Mouse (Mus musculus) heart, postnatal 10 days (tissue): ENCODE results near the gene Pop4. TPM values are rescaled to one million over a fixed set of nuclear protein-coding genes. Genes with fewer than 3 reads are reported as not detected.
"Not testable (repeated sequence)": the region's sequence is repeated elsewhere in the genome, so short reads cannot be mapped to it uniquely, and the experiment has no call there.

Experiments
- DNase-seq, 2 experiments: peaks; one replicate each; pipeline ENCODE4 v3.0.0; 2021
- intact Hi-C: fragments of 180-260 bp; cut with DNase I; formaldehyde crosslinking; loops from one replicate; pipeline ENCODE4 v1.15.1; 2025
- total RNA-seq, 2 experiments: library from RNA; stranded (reverse); gene quantifications; 2 replicates each; pipeline ENCODE4 v1.2.3; 2021

Gene Pop4
- total RNA-seq = 10 to 100 TPM; 19.0 to 24.0 TPM

- peak; percentile 94 to 96 for DNase-seq
- intact Hi-C loops = loop anchor here (2.0 to 10.0 kb wide), 2 partner anchors 42 to 896 kb away; partner anchors contain the start of gene Plekhf1
Observed at GRCm38 (mm10) chr7:38270703-38271510, at the start of gene Pop4. Gene Pop4 (minus strand): TSS chr7:38271423.

- DNase-seq = no peak
- intact Hi-C loops = no loop called here
Observed at GRCm38 (mm10) chr7:38320641-38321040, 49.4 kb upstream of the Pop4 start.

DNA sequence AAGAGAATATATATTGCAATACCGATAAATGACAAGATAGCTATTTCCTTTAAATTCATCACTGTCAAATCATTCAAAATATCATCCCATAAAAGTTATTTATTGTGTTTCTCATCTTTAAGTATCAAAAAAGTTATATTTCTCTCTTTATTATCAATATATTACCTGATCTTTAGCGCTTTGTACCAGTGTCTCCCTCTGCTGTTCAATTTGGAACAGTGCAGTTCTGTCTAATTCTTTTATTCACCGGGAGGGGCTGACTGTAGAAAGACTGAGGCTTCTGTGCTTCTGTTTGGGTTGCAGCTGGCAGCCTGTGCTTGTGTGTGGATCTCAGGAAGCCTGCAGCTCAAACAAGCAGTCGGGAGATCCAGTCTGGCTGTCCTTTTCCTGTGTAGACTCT, 11.0 kb upstream of the Pop4 start:
- intact Hi-C loops, DNase-seq: not testable (repeated sequence)

DNA sequence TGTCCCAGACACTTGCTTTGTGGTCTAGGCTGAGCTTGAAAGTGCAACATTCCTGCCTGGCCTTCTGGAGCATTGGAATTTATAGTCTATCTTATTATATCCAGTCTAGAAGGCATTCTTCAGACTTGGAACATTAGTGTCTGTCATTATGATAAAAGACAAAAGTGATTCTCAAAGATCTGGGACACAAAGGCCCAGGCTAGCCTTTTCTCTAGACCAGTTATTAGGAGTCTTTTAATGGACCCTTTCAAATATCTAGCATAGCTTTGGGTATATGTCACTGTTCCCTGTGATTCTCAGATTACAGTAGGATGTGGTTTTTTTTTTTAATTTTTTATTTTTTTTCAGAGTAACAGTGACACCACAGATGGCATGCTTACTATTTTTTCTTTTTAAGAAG, 1.3 kb upstream of the Pop4 start:
- DNase-seq = no peak
- intact Hi-C loops = loop anchor here (10.0 kb wide), 1 partner anchor 898 kb away; no protein-coding TSS in a partner anchor

GRCm38 (mm10) chr7:38271859-38272258, 636 bp upstream of the Pop4 start:
- intact Hi-C loops = loop anchor here (2.0 to 10.0 kb wide), 2 partner anchors 43 to 897 kb away; partner anchors contain the start of gene Plekhf1
- DNase-seq = no peak

DNA sequence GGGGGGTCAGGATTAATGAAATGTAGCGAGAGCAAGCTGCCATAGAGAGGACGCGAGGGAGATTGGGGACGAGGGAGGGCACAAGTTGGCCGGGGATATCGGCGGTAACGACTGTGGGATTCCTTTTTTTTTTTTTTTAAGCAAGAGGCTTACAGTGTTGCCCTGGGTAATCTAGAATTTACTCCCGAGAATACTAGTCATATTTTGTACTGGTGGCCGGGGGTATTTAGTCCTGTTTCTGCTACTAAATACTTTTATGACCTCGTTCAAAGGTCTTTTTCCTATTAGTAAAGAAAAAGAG, 238 bp upstream of the Pop4 start:
- DNase-seq = no peak
- intact Hi-C loops = loop anchor here (2.0 to 10.0 kb wide), 2 partner anchors 43 to 897 kb away; partner anchors contain the start of gene Plekhf1

DNA sequence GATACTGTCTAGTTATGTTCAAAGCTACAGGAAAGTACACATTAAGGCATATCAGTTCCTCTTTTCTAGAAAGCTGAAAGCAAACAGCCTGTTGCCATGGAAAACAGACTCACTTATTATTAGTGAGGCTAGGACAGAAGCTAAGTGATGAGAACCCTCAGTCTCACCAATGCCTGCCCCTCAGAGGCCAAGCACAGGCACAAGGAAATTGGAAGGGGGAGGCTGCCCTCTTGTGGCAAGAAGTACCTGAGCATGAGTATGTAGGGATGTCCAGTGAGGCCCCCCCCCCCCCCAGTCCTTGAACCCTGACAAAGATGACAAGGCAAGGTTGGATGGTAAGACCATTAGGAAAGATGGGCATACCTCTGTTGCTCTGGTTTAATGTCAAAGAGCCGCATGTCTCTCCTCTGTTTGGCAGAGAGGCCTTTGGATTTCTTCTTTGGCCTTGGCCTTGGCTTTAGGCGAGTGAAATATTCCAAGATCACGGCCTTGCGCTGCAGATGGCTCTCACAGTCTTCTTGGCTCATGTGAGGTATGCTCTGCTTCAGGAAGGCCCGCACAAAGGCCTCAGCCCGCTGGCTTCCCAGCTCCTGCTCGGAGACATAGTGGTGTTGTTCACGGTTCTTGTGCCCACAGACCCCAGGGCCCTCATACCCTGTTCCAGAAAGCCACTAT, 4.1 kb downstream of the Pop4 start:
- intact Hi-C loops = loop anchor here (1.0 to 5.0 kb wide), 2 partner anchors 65 to 85 kb away; no protein-coding TSS in a partner anchor
- DNase-seq = peak; percentile 67 to 68

- DNase-seq = peak in 1 of 2 experiments; percentile 42
Observed at GRCm38 (mm10) chr7:38262406-38262805, 8.8 kb downstream of the Pop4 start.

GRCm38 (mm10) chr7:38259631-38260030, 11.6 kb downstream of the Pop4 start:
- no peak for DNase-seq
- intact Hi-C loops = loop anchor here (2.0 kb wide), 1 partner anchor 15 kb away; no protein-coding TSS in a partner anchor

More at GRCm38 (mm10) chr7:38262406-38262805, 8.8 kb downstream of the Pop4 start:
- intact Hi-C loops = no loop called here

- intact Hi-C loops = no loop called here
Observed at GRCm38 (mm10) chr7:38253441-38253840, 17.8 kb downstream of the Pop4 start.

GRCm38 (mm10) chr7:38251494-38252216, 19.6 kb downstream of the Pop4 start:
- intact Hi-C loops = no loop called here
- DNase-seq = peak; percentile 59 to 66

More at GRCm38 (mm10) chr7:38253441-38253840, 17.8 kb downstream of the Pop4 start:
- DNase-seq = no peak

GRCm38 (mm10) chr7:38242417-38242816, 28.8 kb downstream of the Pop4 start:
- intact Hi-C loops = no loop called here
- no peak for DNase-seq

- intact Hi-C loops = no loop called here
- no peak for DNase-seq
Observed at GRCm38 (mm10) chr7:38237140-38237539, 34.1 kb downstream of the Pop4 start.

- no peak for DNase-seq
- intact Hi-C loops = no loop called here
Observed at GRCm38 (mm10) chr7:38236400-38237105, 34.7 kb downstream of the Pop4 start.

GRCm38 (mm10) chr7:38230285-38230684, 40.9 kb downstream of the Pop4 start:
- intact Hi-C loops = no loop called here
- peak; percentile 44 to 61 for DNase-seq

DNA sequence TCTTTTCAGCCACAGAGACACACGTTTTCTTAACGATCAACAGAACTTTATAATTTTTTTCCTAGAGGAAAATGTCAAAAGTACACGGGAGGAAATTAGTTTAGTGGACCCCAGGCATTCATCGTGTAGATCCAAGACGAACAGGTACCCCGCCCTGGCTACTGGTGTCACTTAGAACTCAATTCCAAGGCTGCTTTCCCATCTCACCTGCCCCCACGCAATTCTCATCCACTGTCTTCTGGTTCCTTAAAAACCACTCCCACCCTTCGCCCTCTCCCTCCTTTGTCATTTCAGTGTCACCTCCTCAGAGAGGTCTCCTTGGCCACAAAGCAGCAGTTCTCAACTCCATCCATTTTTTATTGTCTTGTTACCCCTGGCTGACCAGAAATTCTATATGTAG, 42.9 kb downstream of the Pop4 start:
- intact Hi-C loops = loop anchor here (2.0 kb wide), 1 partner anchor 42 kb away; the partner anchor contains the start of gene Pop4
- DNase-seq = no peak

DNA sequence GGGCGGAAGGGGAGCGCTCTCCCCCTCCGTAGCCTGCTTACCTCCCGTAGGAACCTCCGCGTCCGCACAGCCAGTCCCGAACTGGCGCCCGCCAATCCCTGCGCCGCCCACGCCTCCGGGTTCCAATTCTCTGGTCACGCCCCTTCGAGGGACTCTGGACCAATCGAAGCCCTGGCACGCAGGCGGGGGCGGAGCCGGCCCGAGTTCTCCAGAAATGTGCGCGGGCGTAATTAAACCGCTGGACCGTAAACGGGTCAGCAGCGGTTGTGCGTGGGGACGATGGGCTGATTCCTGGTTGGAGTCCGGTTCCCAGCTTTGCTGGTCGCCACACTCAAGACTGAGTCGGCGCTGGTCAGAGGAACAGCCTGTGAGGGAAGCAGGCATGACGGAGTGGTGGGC, 43.3 kb downstream of the Pop4 start, which contains the start of gene Plekhf1:
Gene Plekhf1 (minus strand): TSS at position 117 of the 399 bp plus-strand sequence.
- intact Hi-C loops = loop anchor here (2.0 kb wide), 1 partner anchor 43 kb away; the partner anchor contains the start of gene Pop4
- DNase-seq = peak; percentile 96

GRCm38 (mm10) chr7:38227181-38227899, 43.9 kb downstream of the Pop4 start:
- intact Hi-C loops = no loop called here
- DNase-seq = peak; percentile 94

DNA sequence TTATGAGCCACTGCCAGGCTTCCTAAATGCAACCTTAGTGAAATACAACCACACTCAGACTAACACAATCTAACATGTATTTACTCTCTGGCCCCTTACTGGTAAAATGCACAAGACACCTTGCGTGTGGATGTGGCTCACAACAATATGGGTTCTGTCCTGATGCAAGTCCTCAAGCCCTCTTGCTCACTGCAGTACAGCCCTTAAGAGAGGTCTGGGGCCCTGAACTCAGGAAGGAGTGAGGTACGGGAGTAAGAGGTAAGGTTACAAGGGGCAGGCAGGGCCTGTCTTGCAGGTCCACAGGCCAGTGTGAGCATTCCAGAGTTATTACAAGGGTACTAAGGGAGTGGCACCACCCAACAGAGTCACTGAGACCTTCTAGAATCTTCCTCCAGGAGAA, 45.0 kb downstream of the Pop4 start:
- DNase-seq = no peak
- intact Hi-C loops = no loop called here
